Mouse (Mus musculus): ENCODE measurements around the gene Cldn4. TPM values are rescaled to one million over a fixed set of nuclear protein-coding genes. Genes with fewer than 3 reads are reported as not detected.

Gene Cldn4
- polyA plus RNA-seq, 1 experiment: 0.08 TPM

GRCm38 (mm10) chr5:134896965-134897364, 49.8 kb downstream of the Cldn4 start:
- no peak for DNase-seq (ENCODE audit: extremely low spot score in 1 of 2, low spot score in 1 of 2)

DNA sequence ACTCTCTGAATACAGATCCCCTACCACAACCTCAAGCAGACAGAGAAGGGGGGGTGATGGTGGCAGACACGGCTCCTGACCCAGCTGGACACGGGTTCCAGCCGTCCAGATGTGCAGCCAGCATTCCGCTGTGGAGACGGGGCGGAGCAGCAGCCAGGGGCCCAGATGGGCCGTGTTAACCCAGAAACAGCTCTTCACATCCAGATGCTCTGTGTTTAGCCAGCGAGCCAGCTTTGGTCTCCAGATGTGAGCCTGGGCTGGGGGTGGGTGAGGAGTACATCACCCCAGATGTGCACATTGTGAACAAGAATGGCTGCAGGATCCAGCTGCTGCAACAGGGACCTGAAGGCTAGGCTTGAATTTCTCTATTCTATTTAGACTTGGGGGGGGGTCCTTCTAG, 51.4 kb downstream of the Cldn4 start:
- no peak for DNase-seq (ENCODE audit: extremely low spot score in 1 of 2, low spot score in 1 of 2)

Other genes with a start within 250 kb of the Cldn4 start
- gene Eln, start 199.6 kb downstream of the Cldn4 start, polyA plus RNA-seq (2012; rRNA removed): 11.8 and 12.2 TPM in 2 replicates
- not detected in 2 replicates for gene Tmem270, start 40.2 kb downstream of the Cldn4 start, polyA plus RNA-seq (2012; rRNA removed)
- not detected in 2 replicates for gene Cldn13, start 31.4 kb downstream of the Cldn4 start, polyA plus RNA-seq (2012; rRNA removed)
- 14.0 and 14.9 TPM in 2 replicates for gene Mettl27, start 14.6 kb downstream of the Cldn4 start, polyA plus RNA-seq (2012; rRNA removed)
- 0.34 and 1.1 TPM in 2 replicates for gene Cldn3, start 39.3 kb upstream of the Cldn4 start, polyA plus RNA-seq (2012; rRNA removed)
- 68.4 and 80.5 TPM in 2 replicates for gene Abhd11, start 62.2 kb upstream of the Cldn4 start, polyA plus RNA-seq (2012; rRNA removed)
- 345 and 362 TPM in 2 replicates for gene Stx1a, start 76.5 kb upstream of the Cldn4 start, polyA plus RNA-seq (2012; rRNA removed)
- 49.4 and 55.7 TPM in 2 replicates for gene Dnajc30, start 117.3 kb upstream of the Cldn4 start, polyA plus RNA-seq (2012; rRNA removed)
- 75.7 and 79.1 TPM in 2 replicates for gene Bud23, start 118.0 kb upstream of the Cldn4 start, polyA plus RNA-seq (2012; rRNA removed)
- gene Vps37d, start 131.3 kb upstream of the Cldn4 start, polyA plus RNA-seq (2012; rRNA removed): 25.7 and 28.9 TPM in 2 replicates
- 4.6 and 6.0 TPM in 2 replicates for gene Mlxipl, start 143.0 kb upstream of the Cldn4 start, polyA plus RNA-seq (2012; rRNA removed)
- 9.5 and 10.7 TPM in 2 replicates for gene Tbl2, start 202.7 kb upstream of the Cldn4 start, polyA plus RNA-seq (2012; rRNA removed)
- 42.2 TPM in 2 replicates for gene Bcl7b, start 221.3 kb upstream of the Cldn4 start, polyA plus RNA-seq (2012; rRNA removed)
- gene Baz1b, start 240.3 kb upstream of the Cldn4 start, polyA plus RNA-seq (2012; rRNA removed): 62.8 and 64.8 TPM in 2 replicates

Data from frontal cortex, adult 2 months (tissue).